Mouse (Mus musculus): ENCODE results near the gene Efna5.

DNA sequence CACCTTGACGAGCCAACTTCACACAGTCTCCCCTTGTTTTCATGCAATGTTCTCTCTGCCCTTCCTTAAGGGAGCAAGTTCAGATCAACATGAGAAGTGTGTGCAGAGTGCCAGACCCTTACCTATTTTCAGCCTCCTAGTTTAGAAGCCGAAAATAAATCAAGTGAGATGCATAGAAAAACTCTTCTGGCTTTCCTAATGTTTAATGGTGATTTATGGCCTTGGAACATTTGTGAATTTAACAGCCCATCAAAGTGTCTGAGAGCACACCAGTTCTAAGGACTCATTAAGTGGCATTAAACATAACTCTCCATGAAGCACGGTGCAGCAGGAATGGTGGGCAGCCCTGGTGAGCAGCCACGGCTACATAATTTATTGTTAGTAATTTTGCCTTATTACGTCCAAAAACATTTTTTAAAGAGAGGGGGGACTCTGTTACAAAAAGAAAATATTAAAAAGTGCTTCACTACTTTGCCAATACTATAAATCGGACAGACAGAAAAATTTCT lies 44.5 kb downstream of the Efna5 start:
- TF ChIP-seq CTCF (IDR thresholded peaks at IDR 0.05; ENCODE audit: borderline replicate concordance, insufficient read depth, low read depth, low read length), result no peak
- TF ChIP-seq POLR2A (IDR thresholded peaks at IDR 0.05; ENCODE audit: borderline replicate concordance, insufficient read depth, low read length), result no peak

Data from cerebellum, adult 2 months (tissue).